Mouse (Mus musculus) ES-E14 (cell line): ENCODE measurements around the gene 9130019O22Rik. TPM values are rescaled to one million over a fixed set of nuclear protein-coding genes. Genes with fewer than 3 reads are reported as not detected.

Experiments used
- DNase-seq: peaks from one replicate; pipeline ENCODE4 v3.0.0-alpha.2; 2013; ENCODE audit warnings: low read depth, low spot score
- H3K27ac ChIP-seq: 2 replicates; pipeline ENCODE4 v1.5.1; 2012; ENCODE audit warnings: low read depth, mild to moderate bottlenecking, low read length, moderate library complexity, mixed read lengths; ENCODE audit not compliant: poor library complexity, insufficient read depth, severe bottlenecking
- H3K36me3 ChIP-seq: 2 replicates; pipeline ENCODE4 v1.6.1; 2012; ENCODE audit warnings: mild to moderate bottlenecking, low read length, moderate library complexity, mixed read lengths; ENCODE audit not compliant: control insufficient read depth, poor library complexity, insufficient read depth, severe bottlenecking
- H3K4me1 ChIP-seq, 2 experiments: fragments of 150-350 bp in 1 of 2; sonication (generic) in 1 of 2; 2 replicates each; pipeline ENCODE4 v1.6.1; 2012; ENCODE audit warnings: low read length in 2 of 2, mild to moderate bottlenecking in 1 of 2, mixed read lengths in 1 of 2; ENCODE audit not compliant: control insufficient read depth in 2 of 2, insufficient read depth in 2 of 2, poor library complexity in 1 of 2
- H3K4me3 ChIP-seq, 2 experiments: fragments of 150-350 bp in 1 of 2; sonication (generic) in 1 of 2; 2 replicates each; pipeline ENCODE4 v1.5.1; 2012; ENCODE audit warnings: low read length in 2 of 2, low read depth in 1 of 2, mild to moderate bottlenecking in 1 of 2, mixed read lengths in 1 of 2; ENCODE audit not compliant: insufficient read depth in 1 of 2, poor library complexity in 1 of 2, severe bottlenecking in 1 of 2
- H3K9ac ChIP-seq: 2 replicates; pipeline ENCODE4 v1.6.1; 2012; ENCODE audit warnings: low read depth, mild to moderate bottlenecking, low read length, mixed read lengths; ENCODE audit not compliant: poor library complexity, insufficient read depth, severe bottlenecking
- H3K9me3 ChIP-seq: fragments of 150-350 bp; sonication (generic); 2 replicates; pipeline ENCODE4 v1.6.1; 2012; ENCODE audit warnings: low read depth, mild to moderate bottlenecking, low read length; ENCODE audit not compliant: control insufficient read depth, insufficient read depth
- CHD2 ChIP-seq: IDR thresholded peaks from 2 replicates; pipeline ENCODE4 v1.6.1; 2014; ENCODE audit warnings: mild to moderate bottlenecking, low read depth, low read length, inconsistent platforms
- HCFC1 ChIP-seq: IDR thresholded peaks from 2 replicates; pipeline ENCODE4 v1.6.1; 2012; ENCODE audit warnings: low read length, inconsistent platforms, borderline replicate concordance; ENCODE audit not compliant: insufficient read depth
- MAFK ChIP-seq: IDR thresholded peaks from 2 replicates; pipeline ENCODE4 v1.6.1; 2014; ENCODE audit warnings: mild to moderate bottlenecking, low read depth, low read length, inconsistent platforms; ENCODE audit not compliant: insufficient read depth
- ZC3H11A ChIP-seq: IDR thresholded peaks from 2 replicates; pipeline ENCODE4 v1.6.1; 2012; ENCODE audit warnings: low read depth, mild to moderate bottlenecking, inconsistent platforms, low read length, borderline replicate concordance
- ZNF384 ChIP-seq: IDR thresholded peaks from 2 replicates; pipeline ENCODE4 v1.6.1; 2012; ENCODE audit warnings: low read depth, low read length, inconsistent platforms
- in situ Hi-C, 2 experiments: fragments of 600-800 bp; cut with MboI; formaldehyde crosslinking; loops; one replicate each; pipeline ENCODE4 v1.15.1; 2025; ENCODE audit warnings: low sequenced_read_pairs in 2 of 2, inconsistent platforms in 1 of 2; ENCODE audit not compliant: unreplicated experiment in 2 of 2
- total RNA-seq: library from RNA; depleted of rRNA; stranded (reverse); fragments of 300-350 nt; gene quantifications from 2 replicates; pipeline ENCODE4 v1.2.3, GENCODE M21; 2012; rRNA removed

The 9130019O22Rik gene
- 4.1 and 4.2 TPM in 2 replicates for total RNA-seq

DNA sequence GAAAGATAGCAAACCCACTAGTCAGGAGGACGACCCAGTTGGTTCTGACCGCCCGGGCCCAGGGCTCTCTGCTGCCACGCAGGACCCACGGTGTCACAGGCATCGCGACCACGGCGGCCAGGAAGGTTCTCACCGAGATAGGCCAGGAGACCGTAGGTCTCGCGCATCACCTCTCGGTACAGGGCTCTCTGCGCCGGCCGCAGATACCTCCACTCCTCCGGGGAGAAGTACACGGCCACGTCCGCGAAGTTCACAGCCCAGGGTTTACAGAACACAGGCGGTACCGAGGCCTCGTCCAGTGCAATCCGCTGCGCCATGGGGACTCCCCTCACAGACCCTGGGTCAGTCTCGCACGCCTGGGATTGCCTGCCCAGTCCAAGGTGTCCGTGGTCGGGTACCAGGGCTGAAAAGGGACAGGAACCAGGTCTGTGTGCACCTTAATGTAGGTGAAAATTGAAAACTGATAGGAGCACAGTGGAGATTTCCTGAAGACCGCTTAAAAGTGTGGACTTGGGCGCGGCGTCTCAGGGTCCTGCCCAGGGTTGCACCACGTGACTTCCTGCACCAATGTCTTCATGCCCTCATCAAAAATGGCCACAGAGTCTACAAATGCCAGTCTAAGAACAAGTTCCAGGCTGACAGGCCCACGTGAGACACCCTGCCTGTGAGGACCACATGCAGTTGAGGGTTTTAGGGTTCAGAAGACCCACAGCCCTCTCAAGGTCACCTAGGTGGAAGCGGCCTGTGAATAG lies at the start of gene 9130019O22Rik:
Gene 9130019O22Rik (minus strand): TSS at position 526 of the 752 bp plus-strand sequence.
- peak within 1 kb of the TSS; percentile 78 for H3K9ac ChIP-seq
- in situ Hi-C loops: no loop called here
- no peaks in the 10 kb centered on the region for H3K9me3 ChIP-seq
- H3K4me3 ChIP-seq: peak within 1 kb of the TSS; percentile 70 to 77
- DNase-seq: peak; percentile 88
- TF ChIP-seq HCFC1 (peak; percentile 87), ZC3H11A (no peak), ZNF384 (no peak), CHD2 (no peak), MAFK (no peak)
- H3K4me1 ChIP-seq: no peaks in the 10 kb centered on the region; a peak in 1 of 4 replicates
- no peak within 1 kb of the TSS for H3K27ac ChIP-seq
- H3K36me3 ChIP-seq: peaks cover 9% of the 10 kb centered on the region; the same call in 1 of the 2 replicates

DNA sequence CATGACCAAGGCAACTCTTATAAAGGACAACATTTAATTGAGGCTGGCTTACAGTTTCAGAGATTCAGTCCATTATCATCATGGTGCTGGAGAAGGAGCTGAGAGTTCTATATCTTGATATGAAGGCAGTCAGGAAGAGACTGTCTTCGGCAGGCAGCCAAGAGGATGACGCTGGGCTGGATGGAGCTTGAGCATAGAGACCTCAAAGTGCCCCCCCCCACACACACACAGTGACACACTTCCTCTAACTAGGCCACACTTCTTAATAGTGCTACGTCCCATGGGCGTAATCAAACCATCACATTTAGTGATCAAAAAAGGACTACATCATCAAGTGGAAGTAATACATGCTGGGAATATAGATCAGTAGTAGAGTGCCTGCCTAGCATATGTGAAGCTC lies 48.2 kb upstream of the 9130019O22Rik start:
- in situ Hi-C loops: no loop called here
- H3K9me3 ChIP-seq: no peaks in the 10 kb centered on the region
- no peak for TF ChIP-seq ZC3H11A
- no peak for TF ChIP-seq CHD2
- no peak for TF ChIP-seq HCFC1
- no peak for TF ChIP-seq ZNF384
- no peak for TF ChIP-seq MAFK

DNA sequence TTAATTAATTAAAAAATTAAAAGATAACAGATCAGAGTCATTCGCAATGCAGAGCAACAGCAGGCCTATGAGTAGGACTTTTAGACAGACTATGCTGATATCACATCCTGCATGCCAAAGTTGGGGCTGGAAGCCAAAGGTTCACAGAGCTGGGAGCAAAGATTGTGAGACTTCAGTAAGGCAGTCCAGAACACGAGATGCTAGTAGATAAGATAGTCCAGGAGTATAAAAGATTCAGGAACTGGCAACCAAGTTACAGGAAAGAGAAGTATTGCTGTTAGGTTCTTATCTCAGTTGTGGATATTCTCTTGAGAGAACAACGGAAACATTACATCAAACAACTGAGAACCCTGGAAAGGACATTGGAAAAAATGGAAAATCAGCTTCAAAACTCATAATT lies 39.4 kb upstream of the 9130019O22Rik start:
- Histone ChIP-seq H3K27ac (no peak overlapping the region), H3K9ac (no peak overlapping the region), H3K36me3 (no peaks in the 10 kb centered on the region), H3K4me3 (no peak overlapping the region), H3K9me3 (no peaks in the 10 kb centered on the region), H3K4me1 (no peaks in the 10 kb centered on the region)
- DNase-seq: no peak
- in situ Hi-C loops: no loop called here
- TF ChIP-seq MAFK (no peak), CHD2 (no peak), ZC3H11A (no peak), HCFC1 (no peak), ZNF384 (no peak)

More for the DNA sequence above, 48.2 kb upstream of the 9130019O22Rik start:
- Histone ChIP-seq H3K4me3 (no peak overlapping the region), H3K36me3 (no peaks in the 10 kb centered on the region), H3K4me1 (no peaks in the 10 kb centered on the region), H3K27ac (no peak overlapping the region), H3K9ac (no peak overlapping the region)
- DNase-seq: no peak

DNA sequence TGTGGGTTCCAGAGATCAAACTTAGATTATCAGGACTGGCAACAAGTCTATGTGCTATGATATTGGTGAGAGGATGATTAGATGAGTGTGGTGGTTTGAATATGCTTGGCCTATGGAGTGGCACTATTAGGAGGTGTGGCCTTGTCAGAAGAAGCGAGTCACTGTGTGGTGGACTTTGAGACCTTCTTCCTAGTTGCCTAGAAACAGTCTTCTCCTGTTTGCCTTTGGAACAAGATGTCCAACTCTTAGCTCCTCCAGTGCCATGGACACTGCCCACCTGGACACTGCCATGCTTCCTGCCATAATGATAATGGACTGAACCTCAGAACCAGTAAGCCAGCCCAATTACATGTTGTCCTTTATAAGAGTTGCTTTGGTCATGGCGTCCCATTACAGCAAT lies 38.9 kb upstream of the 9130019O22Rik start:
- in situ Hi-C loops: no loop called here
- H3K4me3 ChIP-seq: no peak overlapping the region
- DNase-seq: no peak
- H3K36me3 ChIP-seq: no peaks in the 10 kb centered on the region
- TF ChIP-seq MAFK (no peak), HCFC1 (no peak), ZNF384 (no peak), CHD2 (no peak), ZC3H11A (no peak)
- no peaks in the 10 kb centered on the region for H3K4me1 ChIP-seq
- H3K9me3 ChIP-seq: no peaks in the 10 kb centered on the region
- H3K9ac ChIP-seq: no peak overlapping the region
- H3K27ac ChIP-seq: no peak overlapping the region
